ENCODE assay signal across 19 mouse cellular contexts in genomic region chr2:18684062-18684461, GRCm38 (mm10). TPM values are rescaled to one million over a fixed set of nuclear protein-coding genes. Genes with fewer than 3 reads are reported as not detected.
DNase-seq lines count a peak whose midpoint lies in the region; ATAC-seq and TF ChIP-seq lines count a peak whose summit lies in the region.
"Had no signal": no experiment of that assay in that cellular context is flagged by ENCODE, and none has a peak within 500 bp of the region (broad histone marks: within the 10 kb centered on the region; RNA-seq: fewer than 3 reads in every experiment).

No protein-coding gene starts in this region.

- peak; percentile 36 for DNase-seq in adrenal gland, adult 2 months
- no peak for DNase-seq in adrenal gland, postnatal 25 days
- peak; percentile 88 for DNase-seq in midbrain, embryonic 11.5 days (ENCODE audit: low spot score, missing footprints)
- DNase-seq in midbrain, postnatal 0 days (ENCODE audit: low spot score) = no peak
- DNase-seq in gastrocnemius, adult 2 months = no peak
- DNase-seq: adrenal gland, postnatal 10 days; adrenal gland, postnatal 36 days; cerebellum, adult 11-12 months; cerebellum, adult 2 months; cerebellum, adult 9-10 months; cerebellum, postnatal 10 days; cerebellum, postnatal 25 days; forebrain, postnatal 0 days had no signal

- no peak overlapping the region for H3K9ac ChIP-seq in midbrain, embryonic 11.5 days (ENCODE audit: low read length)
- no peak overlapping the region for H3K9ac ChIP-seq in midbrain, postnatal 0 days (replicated peaks; ENCODE audit: low read length, poor library complexity, severe bottlenecking)
- H3K9ac ChIP-seq: embryonic facial prominence, embryonic 12.5 days; forebrain, embryonic 13.5 days; forebrain, embryonic 15.5 days; forebrain, postnatal 0 days had no signal

- no peak overlapping the region for H3K4me2 ChIP-seq in midbrain, embryonic 11.5 days
- H3K4me2 ChIP-seq in midbrain, postnatal 0 days (ENCODE audit: low read depth, low read length, poor library complexity, severe bottlenecking) = no peak overlapping the region
- H3K4me2 ChIP-seq: embryonic facial prominence, embryonic 12.5 days; forebrain, embryonic 13.5 days; forebrain, embryonic 15.5 days had no signal

- intact Hi-C loops in gastrocnemius, adult 2 months (cut with DNase I) = loop anchor here (5.0 kb wide), 1 partner anchor 313 kb away; the partner anchor contains the start of genes 4930426L09Rik and Pip4k2a

- peaks cover 20% of the 10 kb centered on the region for H3K4me1 ChIP-seq in midbrain, embryonic 11.5 days (ENCODE audit: control insufficient read depth, insufficient read depth, low read length)
- no peaks in the 10 kb centered on the region for H3K4me1 ChIP-seq in midbrain, postnatal 0 days (ENCODE audit: insufficient read depth, low read length)

- ATAC-seq in midbrain, embryonic 11.5 days (ENCODE audit: low FRiP score) = no peak
- no peak for ATAC-seq in midbrain, postnatal 0 days (ENCODE audit: low FRiP score)
- ATAC-seq: activated CD4-positive, CD25-positive, alpha-beta regulatory T cell, adult 4 months; forebrain, embryonic 13.5 days; forebrain, embryonic 15.5 days; forebrain, postnatal 0 days; Patski had no signal

- peaks cover 78% of the 10 kb centered on the region for H3K27me3 ChIP-seq in midbrain, embryonic 11.5 days (ENCODE audit: control insufficient read depth, insufficient read depth, low read length)
- peaks cover 44% of the 10 kb centered on the region for H3K27me3 ChIP-seq in midbrain, postnatal 0 days (ENCODE audit: insufficient read depth, low read length)
- H3K27me3 ChIP-seq: Patski had no signal

- 44% methylated on average over 5 of the region's 5 CpGs for WGBS in midbrain, embryonic 11.5 days
- 88% methylated on average over 5 of the region's 5 CpGs for WGBS in midbrain, postnatal 0 days

- no peak overlapping the region for H3K27ac ChIP-seq in midbrain, embryonic 11.5 days (ENCODE audit: low read depth, low read length)
- no peak overlapping the region for H3K27ac ChIP-seq in midbrain, postnatal 0 days (ENCODE audit: low read depth, low read length)
- H3K27ac ChIP-seq in gastrocnemius, adult 2 months = no peak overlapping the region
- H3K27ac ChIP-seq: embryonic facial prominence, embryonic 10.5 days; embryonic facial prominence, embryonic 12.5 days; forebrain, embryonic 13.5 days; forebrain, embryonic 15.5 days had no signal

- no peak overlapping the region for H3K4me3 ChIP-seq in midbrain, embryonic 11.5 days (ENCODE audit: low read depth, low read length)
- no peak overlapping the region for H3K4me3 ChIP-seq in midbrain, postnatal 0 days (ENCODE audit: low read depth, low read length)
- no peak overlapping the region for H3K4me3 ChIP-seq in gastrocnemius, adult 2 months
- H3K4me3 ChIP-seq: embryonic facial prominence, embryonic 10.5 days; embryonic facial prominence, embryonic 12.5 days; forebrain, embryonic 13.5 days; forebrain, embryonic 15.5 days had no signal

- TF ChIP-seq CTCF in midbrain, postnatal 0 days (IDR thresholded peaks at IDR 0.05) = no peak
- no peak for TF ChIP-seq CTCF in gastrocnemius, adult 2 months (IDR thresholded peaks at IDR 0.05)

- 0 out of 2 replicates have a peak, but pooled peaks cover 3% of the 10 kb centered on the region for H3K36me3 ChIP-seq in midbrain, embryonic 11.5 days (ENCODE audit: control insufficient read depth, insufficient read depth, low read length)
- 0 out of 2 replicates have a peak, but pooled peaks cover 14% of the 10 kb centered on the region for H3K36me3 ChIP-seq in midbrain, postnatal 0 days (ENCODE audit: insufficient read depth, low read length)

- H3K9me3 ChIP-seq in midbrain, embryonic 11.5 days (ENCODE audit: control insufficient read depth, low read length) = no peaks in the 10 kb centered on the region
- H3K9me3 ChIP-seq in midbrain, postnatal 0 days (ENCODE audit: low read length) = no peaks in the 10 kb centered on the region
- H3K9me3 ChIP-seq: embryonic facial prominence, embryonic 10.5 days; embryonic facial prominence, embryonic 12.5 days; forebrain, embryonic 13.5 days; forebrain, embryonic 15.5 days had no signal

RNA-seq across cellular contexts. Expression of gene Bmi1, which starts 7.2 kb away (rescaled TPM):
- total RNA-seq in adrenal gland, adult 2 months (2021) = 10 to 100 TPM; 63.2 to 86.4 TPM
- 7.8 and 11.8 TPM in 2 replicates for polyA plus RNA-seq in adrenal gland, adult 2 months (2012; rRNA removed)
- 54.6 and 57.5 TPM in 2 replicates for total RNA-seq in adrenal gland, postnatal 25 days (2021)
- polyA plus RNA-seq in midbrain, embryonic 11.5 days (2014; fragmentation: Nextera tagmentation; extraction: Ambion mirVana) = 42.8 and 46.4 TPM in 2 replicates
- 49.1 and 64.4 TPM in 2 replicates for total RNA-seq in midbrain, postnatal 0 days (2014; rRNA removed)
- polyA plus RNA-seq in midbrain, postnatal 0 days (2015; fragmentation: Nextera tagmentation; extraction: Ambion mirVana) = 11.5 and 13.1 TPM in 2 replicates
- 10 to 100 TPM; 48.2 to 53.5 TPM for total RNA-seq in gastrocnemius, adult 2 months (2021)

RNA-seq across cellular contexts. Expression of gene Spag6, which starts 9.8 kb away (rescaled TPM):
- total RNA-seq in adrenal gland, adult 2 months (2021) = under 1 TPM; 0.10 to 0.29 TPM
- 1.9 TPM in 1 of 2 replicates, not detected in the other for polyA plus RNA-seq in adrenal gland, adult 2 months (2012; rRNA removed)
- total RNA-seq in adrenal gland, postnatal 25 days (2021) = 0.67 TPM in 1 of 2 replicates, not detected in the other
- 0.25 and 0.48 TPM in 2 replicates for polyA plus RNA-seq in midbrain, embryonic 11.5 days (2014; fragmentation: Nextera tagmentation; extraction: Ambion mirVana)
- total RNA-seq in midbrain, postnatal 0 days (2014; rRNA removed) = not detected in 2 replicates
- not detected in 2 replicates for polyA plus RNA-seq in midbrain, postnatal 0 days (2015; fragmentation: Nextera tagmentation; extraction: Ambion mirVana)
- total RNA-seq in gastrocnemius, adult 2 months (2021) = 1 to 10 TPM; 1.2 to 1.5 TPM
- total RNA-seq: forebrain, postnatal 0 days had no signal
- polyA plus RNA-seq: activated CD4-positive, CD25-positive, alpha-beta regulatory T cell, adult 4 months; forebrain, embryonic 15.5 days had no signal

RNA-seq across cellular contexts. Expression of gene Commd3, which starts 11.9 kb away (rescaled TPM):
- 100 to 1,000 TPM; 111 to 133 TPM for total RNA-seq in adrenal gland, adult 2 months (2021)
- polyA plus RNA-seq in adrenal gland, adult 2 months (2012; rRNA removed) = 123 and 169 TPM in 2 replicates
- total RNA-seq in adrenal gland, postnatal 25 days (2021) = 112 and 116 TPM in 2 replicates
- 119 and 122 TPM in 2 replicates for polyA plus RNA-seq in midbrain, embryonic 11.5 days (2014; fragmentation: Nextera tagmentation; extraction: Ambion mirVana)
- total RNA-seq in midbrain, postnatal 0 days (2014; rRNA removed) = 128 and 139 TPM in 2 replicates
- polyA plus RNA-seq in midbrain, postnatal 0 days (2015; fragmentation: Nextera tagmentation; extraction: Ambion mirVana) = 187 and 193 TPM in 2 replicates
- total RNA-seq in gastrocnemius, adult 2 months (2021) = 100 to 1,000 TPM in 1 of 2 experiments, 10 to 100 TPM in 1; 83.3 to 100 TPM

Comparison
In these comparisons a context has a peak if more than half of its experiments do, and no peak if none do; other contexts are left out.
1. DNase-seq: peak in adrenal gland, adult 2 months (single experiment) and midbrain, embryonic 11.5 days (single experiment); none in adrenal gland, postnatal 25 days (single experiment), midbrain, postnatal 0 days (single experiment) and gastrocnemius, adult 2 months (single experiment).